Mouse (Mus musculus) left cerebral cortex, postnatal 10 days (tissue): ENCODE results near the gene Emc10. TPM values are rescaled to one million over a fixed set of nuclear protein-coding genes. Genes with fewer than 3 reads are reported as not detected.

Source experiments
- DNase-seq, 2 experiments: peaks; one replicate each; pipeline ENCODE4 v3.0.0; 2021 to 2022; ENCODE audit warnings: low spot score in 2 of 2, mixed read lengths in 1 of 2; ENCODE audit errors: extremely low spot score in 1 of 2
- intact Hi-C: fragments of 180-260 bp; cut with DNase I; formaldehyde crosslinking; loops from one replicate; pipeline ENCODE4 v1.15.1; 2025
- total RNA-seq, 2 experiments: library from RNA; stranded (reverse); gene quantifications; 2 replicates each; pipeline ENCODE4 v1.2.3; 2021

The Emc10 gene
- total RNA-seq, 2 experiments from 2014 or later: 143 to 144 TPM

- intact Hi-C loops: loop anchor here (10.0 kb wide), 1 partner anchor 117 kb away; no protein-coding TSS in a partner anchor
- DNase-seq: peak; percentile 53 to 84
These were observed 31.4 kb upstream of the Emc10 start for GRCm38 (mm10) chr7:44527483-44528398.

GRCm38 (mm10) chr7:44526414-44527154 is 30.3 kb upstream of the Emc10 start:
- DNase-seq: no peak
- intact Hi-C loops: loop anchor here (10.0 kb wide), 1 partner anchor 118 kb away; no protein-coding TSS in a partner anchor

GRCm38 (mm10) chr7:44525126-44525832 is 28.9 kb upstream of the Emc10 start:
- peak; percentile 31 to 89 for DNase-seq
- intact Hi-C loops: loop anchor here (10.0 kb wide), 1 partner anchor 120 kb away; no protein-coding TSS in a partner anchor

GRCm38 (mm10) chr7:44524502-44524901 is 28.2 kb upstream of the Emc10 start, which contains the start of gene Mybpc2:
Mybpc2 (minus strand) TSS chr7:44524656.
- intact Hi-C loops: loop anchor here (5.0 to 10.0 kb wide), 2 partner anchors 38 to 120 kb away; no protein-coding TSS in a partner anchor
- DNase-seq: no peak

GRCm38 (mm10) chr7:44523056-44523455 is 26.7 kb upstream of the Emc10 start:
- no peak for DNase-seq

GRCm38 (mm10) chr7:44521710-44522109 is 25.4 kb upstream of the Emc10 start:
- peak; percentile 29 to 75 for DNase-seq
- intact Hi-C loops: loop anchor here (5.0 to 10.0 kb wide), 2 partner anchors 41 to 123 kb away; no protein-coding TSS in a partner anchor

More at GRCm38 (mm10) chr7:44523056-44523455, 26.7 kb upstream of the Emc10 start:
- intact Hi-C loops: loop anchor here (5.0 to 10.0 kb wide), 2 partner anchors 39 to 122 kb away; no protein-coding TSS in a partner anchor

- DNase-seq: peak in 1 of 2 experiments; percentile 18
- intact Hi-C loops: loop anchor here (5.0 to 10.0 kb wide), 2 partner anchors 41 to 124 kb away; no protein-coding TSS in a partner anchor
These were observed 24.7 kb upstream of the Emc10 start for GRCm38 (mm10) chr7:44520990-44521389.

- intact Hi-C loops: no loop called here
- DNase-seq: no peak
These were observed 23.0 kb upstream of the Emc10 start for GRCm38 (mm10) chr7:44519240-44519913.

GRCm38 (mm10) chr7:44507491-44507890 is 11.2 kb upstream of the Emc10 start:
- no peak for DNase-seq

GRCm38 (mm10) chr7:44501563-44502115 is 5.3 kb upstream of the Emc10 start:
- intact Hi-C loops: loop anchor here (5.0 kb wide), 1 partner anchor 151 kb away; no protein-coding TSS in a partner anchor
- DNase-seq: peak in 1 of 2 experiments; percentile 80

More at GRCm38 (mm10) chr7:44507491-44507890, 11.2 kb upstream of the Emc10 start:
- intact Hi-C loops: no loop called here

GRCm38 (mm10) chr7:44500046-44500445 is 3.7 kb upstream of the Emc10 start:
- intact Hi-C loops: loop anchor here (5.0 kb wide), 1 partner anchor 152 kb away; no protein-coding TSS in a partner anchor
- DNase-seq: no peak

- intact Hi-C loops: loop anchor here (5.0 kb wide), 1 partner anchor 53 kb away; the partner anchor contains the start of gene Nr1h2
- DNase-seq: no peak
These were observed 2.6 kb upstream of the Emc10 start for GRCm38 (mm10) chr7:44498922-44499321.

GRCm38 (mm10) chr7:44497361-44498055 is 1.2 kb upstream of the Emc10 start:
- intact Hi-C loops: loop anchor here (5.0 kb wide), 1 partner anchor 55 kb away; the partner anchor contains the start of gene Nr1h2

GRCm38 (mm10) chr7:44496771-44497109 is 411 bp upstream of the Emc10 start:
- intact Hi-C loops: loop anchor here (5.0 kb wide), 1 partner anchor 56 kb away; the partner anchor contains the start of gene Nr1h2
- DNase-seq: no peak

More at GRCm38 (mm10) chr7:44497361-44498055, 1.2 kb upstream of the Emc10 start:
- no peak for DNase-seq

- intact Hi-C loops: loop anchor here (5.0 kb wide), 1 partner anchor 57 kb away; the partner anchor contains the start of gene Nr1h2
- no peak for DNase-seq
These were observed 1.2 kb downstream of the Emc10 start for GRCm38 (mm10) chr7:44495086-44495485.

- no peak for DNase-seq
- intact Hi-C loops: loop anchor here (5.0 kb wide), 1 partner anchor 58 kb away; the partner anchor contains the start of gene Nr1h2
These were observed 1.6 kb downstream of the Emc10 start for GRCm38 (mm10) chr7:44494681-44495080.
